ENCODE assay signal across 8 mouse cellular contexts in genomic region chr14:55271158-55271557, GRCm38 (mm10). TPM values are rescaled to one million over a fixed set of nuclear protein-coding genes. Genes with fewer than 3 reads are reported as not detected.
DNase-seq lines count a peak whose midpoint lies in the region; ATAC-seq and TF ChIP-seq lines count a peak whose summit lies in the region.
"Had no signal": no experiment of that assay in that cellular context is flagged by ENCODE, and none has a peak within 500 bp of the region (broad histone marks: within the 10 kb centered on the region; RNA-seq: fewer than 3 reads in every experiment).

No protein-coding gene starts in this region.

- H3K4me3 ChIP-seq in liver, embryonic 11.5 days (ENCODE audit: low read depth, low read length): no peak overlapping the region
- H3K4me3 ChIP-seq in cortical plate, adult 2 months (ENCODE audit: insufficient read depth, low read length): no peak overlapping the region
- H3K4me3 ChIP-seq in kidney, postnatal 0 days (replicated peaks; ENCODE audit: low read depth, low read length): no peak overlapping the region
- no peak overlapping the region for H3K4me3 ChIP-seq in liver, embryonic 13.5 days (replicated peaks)
- H3K4me3 ChIP-seq: embryonic facial prominence, embryonic 13.5 days had no signal

- no peak overlapping the region for H3K4me2 ChIP-seq in liver, embryonic 11.5 days
- H3K4me2 ChIP-seq in kidney, postnatal 0 days (ENCODE audit: low read length): no peak overlapping the region
- H3K4me2 ChIP-seq in liver, embryonic 13.5 days: no peak overlapping the region
- H3K4me2 ChIP-seq: embryonic facial prominence, embryonic 13.5 days had no signal

- H3K4me1 ChIP-seq in liver, embryonic 11.5 days (replicated peaks; ENCODE audit: control insufficient read depth, insufficient read depth, low read length): no peaks in the 10 kb centered on the region
- no peaks in the 10 kb centered on the region for H3K4me1 ChIP-seq in cortical plate, adult 2 months (ENCODE audit: control insufficient read depth, insufficient read depth, low read length)
- no peaks in the 10 kb centered on the region for H3K4me1 ChIP-seq in kidney, postnatal 0 days (replicated peaks; ENCODE audit: insufficient read depth, low read length)
- H3K4me1 ChIP-seq in liver, embryonic 13.5 days (replicated peaks): peaks cover 24% of the 10 kb centered on the region
- H3K4me1 ChIP-seq: embryonic facial prominence, embryonic 13.5 days had no signal

- TF ChIP-seq POLR2A in cortical plate, adult 2 months (IDR thresholded peaks at IDR 0.05; ENCODE audit: extremely low read depth, insufficient read depth, low read length): no peak

- no peak overlapping the region for H3K27ac ChIP-seq in liver, embryonic 11.5 days (ENCODE audit: low read depth, low read length)
- H3K27ac ChIP-seq in cortical plate, adult 2 months (ENCODE audit: insufficient read depth, low read length): no peak overlapping the region
- H3K27ac ChIP-seq in kidney, postnatal 0 days: no peak overlapping the region
- no peak overlapping the region for H3K27ac ChIP-seq in liver, embryonic 13.5 days
- H3K27ac ChIP-seq: embryonic facial prominence, embryonic 13.5 days had no signal

- no peaks in the 10 kb centered on the region for H3K36me3 ChIP-seq in liver, embryonic 11.5 days (ENCODE audit: control insufficient read depth, insufficient read depth, low read length)
- no peaks in the 10 kb centered on the region for H3K36me3 ChIP-seq in kidney, postnatal 0 days (ENCODE audit: insufficient read depth, low read length)
- H3K36me3 ChIP-seq in liver, embryonic 13.5 days: no peaks in the 10 kb centered on the region
- H3K36me3 ChIP-seq: embryonic facial prominence, embryonic 13.5 days had no signal

- peak; percentile 55 for DNase-seq in liver
- DNase-seq in liver, embryonic 11.5 days (ENCODE audit: low spot score): no peak
- DNase-seq in adrenal gland, adult (ENCODE audit: inconsistent age in 2 of 2, low spot score in 1 of 2): peak; percentile 29 to 84
- peak; percentile 52 for DNase-seq in kidney, postnatal 0 days (ENCODE audit: low spot score)
- DNase-seq in liver, embryonic 13.5 days: peak; percentile 40
- peak; percentile 42 for DNase-seq in right cerebral cortex, postnatal 4 days

- H3K9me3 ChIP-seq in liver, embryonic 11.5 days (ENCODE audit: control insufficient read depth, low read length): no peaks in the 10 kb centered on the region
- H3K9me3 ChIP-seq in kidney, postnatal 0 days (replicated peaks; ENCODE audit: low read length): no peaks in the 10 kb centered on the region
- no peaks in the 10 kb centered on the region for H3K9me3 ChIP-seq in liver, embryonic 13.5 days (replicated peaks)
- H3K9me3 ChIP-seq: embryonic facial prominence, embryonic 13.5 days had no signal

- 44% methylated on average over 3 of the region's 3 CpGs for WGBS in liver, embryonic 11.5 days
- WGBS in kidney, postnatal 0 days: 50% methylated on average over 3 of the region's 3 CpGs
- WGBS in liver, embryonic 13.5 days (ENCODE audit: insufficient replicate concordance): 24% methylated on average over 3 of the region's 3 CpGs

- no peaks in the 10 kb centered on the region for H3K27me3 ChIP-seq in liver, embryonic 11.5 days (replicated peaks; ENCODE audit: control insufficient read depth, insufficient read depth, low read length)
- no peaks in the 10 kb centered on the region for H3K27me3 ChIP-seq in kidney, postnatal 0 days (ENCODE audit: insufficient read depth, low read length)
- H3K27me3 ChIP-seq in liver, embryonic 13.5 days: no peaks in the 10 kb centered on the region
- H3K27me3 ChIP-seq: embryonic facial prominence, embryonic 13.5 days had no signal

- no peak for ATAC-seq in liver, embryonic 11.5 days (replicated peaks; ENCODE audit: low FRiP score)
- no peak for ATAC-seq in kidney, postnatal 0 days (replicated peaks; ENCODE audit: low FRiP score, low read depth)
- no peak for ATAC-seq in liver, embryonic 13.5 days (ENCODE audit: low read depth)

- no peak overlapping the region for H3K9ac ChIP-seq in liver, embryonic 11.5 days (ENCODE audit: low read depth, low read length)
- no peak overlapping the region for H3K9ac ChIP-seq in kidney, postnatal 0 days (ENCODE audit: low read depth, low read length)
- no peak overlapping the region for H3K9ac ChIP-seq in liver, embryonic 13.5 days
- H3K9ac ChIP-seq: embryonic facial prominence, embryonic 13.5 days had no signal

- peak; percentile 72 for TF ChIP-seq CTCF in cortical plate, adult 2 months (IDR thresholded peaks at IDR 0.05; ENCODE audit: extremely low read depth, insufficient read depth, low read length)
- TF ChIP-seq CTCF in kidney, postnatal 0 days (IDR thresholded peaks at IDR 0.05; ENCODE audit: low read depth): peak; percentile 75

RNA-seq across cellular contexts. Expression of gene Dhrs2, which starts 49.4 kb away (rescaled TPM):
- polyA plus RNA-seq in liver, embryonic 11.5 days (2014; fragmentation: Nextera tagmentation; extraction: Ambion mirVana): 0.22 TPM in 1 of 2 replicates, not detected in the other
- 0.13 TPM in 1 of 2 replicates, not detected in the other for polyA plus RNA-seq in cortical plate, adult 2 months (2012; rRNA removed)
- polyA plus RNA-seq in kidney, postnatal 0 days (2015; fragmentation: Nextera tagmentation; extraction: Ambion mirVana): 0.09 TPM in 1 of 2 replicates, not detected in the other
- polyA plus RNA-seq in liver, embryonic 13.5 days (2015; fragmentation: Nextera tagmentation; extraction: Ambion mirVana): not detected in 2 replicates
